Mouse (Mus musculus): ENCODE results near the gene Ifna6.

The Ifna6 gene

DNA sequence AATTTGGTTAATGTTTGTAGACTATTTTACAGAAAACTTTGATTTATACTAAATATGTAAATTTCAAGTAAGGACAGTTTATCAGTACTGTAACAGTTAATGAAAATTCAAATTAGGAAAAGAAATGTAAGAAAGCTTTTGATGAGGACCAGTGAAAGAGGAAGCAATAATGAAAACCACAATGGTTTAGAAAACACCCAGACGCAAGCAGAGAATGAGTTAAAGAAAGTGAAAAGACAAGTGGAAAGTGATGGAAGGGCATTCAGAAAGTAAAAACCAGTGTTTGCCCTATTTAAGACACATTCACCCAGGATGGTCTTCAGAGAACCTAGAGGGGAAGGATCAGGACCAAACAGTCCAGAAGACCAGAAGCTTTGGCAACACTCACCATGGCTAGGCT is 22.5 kb downstream of the Ifna6 start, which contains the start of gene Ifna1:
Ifna1 (plus strand) TSS at position 390 of the 400 bp plus-strand sequence.
- no peak for DNase-seq

DNA sequence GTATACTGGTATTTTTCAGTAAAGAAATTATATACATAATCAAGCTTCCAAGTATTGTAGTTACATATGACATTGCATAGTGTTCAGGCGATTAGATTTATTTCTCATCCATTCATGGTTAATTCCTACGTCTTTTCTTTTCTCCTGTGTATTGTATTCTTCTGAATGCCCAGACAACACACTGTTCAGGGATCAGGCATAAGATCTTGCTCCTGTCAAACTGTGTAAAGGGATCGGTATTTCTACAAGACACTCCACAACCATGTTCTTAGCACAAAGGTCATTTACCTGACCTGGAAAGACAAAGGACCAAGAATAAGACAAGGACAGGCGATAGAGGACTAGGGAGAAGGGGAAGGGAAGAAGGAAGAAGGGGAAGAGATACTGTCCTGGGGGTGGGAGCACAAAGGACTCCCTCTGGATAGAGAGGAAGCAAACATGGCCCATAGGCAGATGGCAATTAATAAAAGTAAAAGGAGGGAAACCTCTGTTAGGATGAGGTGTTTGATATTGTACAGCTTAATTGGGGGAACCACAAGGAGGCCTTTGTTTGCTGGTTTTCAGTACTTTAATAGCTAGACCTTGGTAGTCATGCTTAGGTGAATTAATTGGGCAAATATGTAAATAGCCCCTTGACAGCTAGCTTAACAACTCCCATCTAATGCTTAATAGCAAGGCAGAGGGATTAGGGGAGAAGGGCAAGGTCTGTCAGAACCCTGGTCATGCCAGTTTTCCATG is 24.0 kb downstream of the Ifna6 start:
- peak; percentile 50 for DNase-seq

DNA sequence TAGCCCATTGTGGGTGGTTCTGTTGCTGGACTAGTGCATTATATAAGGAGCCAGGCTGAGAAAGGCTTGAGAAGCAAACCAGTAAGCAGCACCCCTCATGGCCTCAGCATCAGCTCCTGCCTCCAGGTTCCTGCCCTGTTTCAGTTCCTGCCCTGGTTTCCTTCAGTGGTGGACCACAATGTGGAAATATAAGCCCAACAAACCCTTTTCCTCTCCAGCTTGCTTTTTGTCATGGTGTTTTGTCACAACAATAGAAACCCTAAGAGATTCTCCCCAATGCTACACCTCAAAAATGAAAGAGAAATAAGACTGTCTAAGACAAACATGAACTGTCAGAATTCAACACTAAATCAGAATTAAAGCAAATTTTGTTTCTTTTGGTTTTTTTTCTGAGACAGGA is 32.0 kb downstream of the Ifna6 start:
- DNase-seq = no peak

DNA sequence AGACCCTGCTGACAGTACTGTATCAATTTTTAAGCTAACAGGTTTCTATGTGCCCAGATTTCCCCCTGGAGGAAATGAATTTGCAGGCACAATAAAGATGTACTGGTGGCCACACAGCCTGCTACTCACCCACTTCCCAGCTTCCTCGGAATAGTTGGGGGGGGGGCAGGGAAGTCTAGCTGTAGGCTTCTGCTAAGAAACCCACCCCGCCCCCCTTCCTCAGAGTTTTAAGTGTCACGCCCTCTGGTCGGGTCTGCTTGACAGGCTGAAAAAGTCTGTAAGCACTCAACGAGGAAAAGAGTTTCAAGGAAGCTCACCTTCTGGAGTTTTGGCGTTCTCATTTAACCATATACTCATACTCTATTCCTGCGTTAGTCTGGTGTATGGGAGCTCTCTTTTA is 36.1 kb downstream of the Ifna6 start:
- no peak for DNase-seq

DNA sequence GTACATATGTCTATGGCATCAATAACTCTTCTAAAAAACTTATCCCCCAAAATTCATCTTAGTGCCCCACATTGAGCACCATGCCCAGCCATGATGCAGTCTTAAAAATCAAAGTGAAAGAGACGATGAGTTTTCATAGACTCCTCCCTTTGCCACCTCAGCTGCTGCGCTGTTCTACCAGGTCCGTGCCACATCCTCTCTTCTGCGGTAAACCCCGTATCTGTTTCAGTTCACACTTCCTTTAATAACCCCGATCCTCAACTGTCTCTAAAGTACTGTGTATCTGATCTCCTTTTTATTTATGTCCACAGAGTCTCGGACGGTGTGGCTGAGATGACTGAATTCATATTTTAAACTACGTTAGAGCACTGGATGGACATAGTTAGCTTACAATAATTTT is 37.4 kb downstream of the Ifna6 start:
- DNase-seq = no peak

DNA sequence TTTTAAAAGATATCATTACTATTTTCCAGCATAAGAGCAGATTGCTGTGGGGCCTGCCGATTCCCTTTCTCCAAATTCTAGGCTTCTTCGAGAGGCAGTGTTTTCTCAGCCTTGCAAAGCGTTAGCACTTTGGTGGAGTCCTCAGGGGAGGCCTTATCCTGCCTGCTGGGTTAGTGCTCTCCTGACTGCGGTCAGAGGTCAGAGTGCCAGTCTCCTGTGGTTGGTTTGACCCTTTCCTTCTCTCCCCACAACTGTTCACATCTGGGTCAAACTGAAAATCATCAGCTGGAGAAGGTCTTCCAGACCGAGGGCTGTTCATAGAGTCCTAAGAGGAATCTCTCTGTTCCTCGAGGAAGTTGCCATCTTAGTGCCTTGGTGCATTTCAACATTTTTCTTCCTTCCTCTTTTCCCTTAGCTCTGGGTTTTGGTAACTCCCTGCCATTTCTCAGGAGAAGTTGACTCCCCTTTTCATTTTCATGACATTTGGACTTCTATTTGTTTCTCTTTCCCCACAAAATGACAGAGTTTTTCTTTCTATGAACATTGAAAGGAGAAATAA is 37.9 kb downstream of the Ifna6 start:
- no peak for DNase-seq

DNA sequence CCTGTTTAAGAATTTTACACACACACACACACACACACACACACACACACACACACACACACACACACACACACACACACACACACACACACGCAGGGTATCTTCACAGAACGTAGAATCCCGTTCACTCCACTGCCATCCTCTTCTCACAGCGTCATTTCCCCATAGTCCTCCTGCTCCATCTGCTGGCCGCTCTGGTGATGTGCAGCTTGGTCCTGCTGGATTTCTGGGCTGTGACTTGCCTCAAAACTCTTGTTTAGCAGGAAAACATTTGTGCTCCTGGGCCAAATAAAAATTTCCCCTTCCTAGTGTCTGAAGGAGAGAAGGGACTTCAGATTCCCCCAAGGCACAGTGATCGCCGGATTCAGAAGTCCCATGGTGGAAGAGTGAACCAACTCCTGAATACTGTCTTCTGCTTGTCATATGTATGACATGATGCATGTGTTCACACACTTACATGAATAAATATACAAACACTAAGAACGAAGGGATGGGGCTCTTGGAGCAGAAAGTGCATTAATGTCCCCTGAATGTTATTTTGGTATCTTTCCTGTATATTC is 40.2 kb downstream of the Ifna6 start:
- peak; percentile 88 for DNase-seq

DNA sequence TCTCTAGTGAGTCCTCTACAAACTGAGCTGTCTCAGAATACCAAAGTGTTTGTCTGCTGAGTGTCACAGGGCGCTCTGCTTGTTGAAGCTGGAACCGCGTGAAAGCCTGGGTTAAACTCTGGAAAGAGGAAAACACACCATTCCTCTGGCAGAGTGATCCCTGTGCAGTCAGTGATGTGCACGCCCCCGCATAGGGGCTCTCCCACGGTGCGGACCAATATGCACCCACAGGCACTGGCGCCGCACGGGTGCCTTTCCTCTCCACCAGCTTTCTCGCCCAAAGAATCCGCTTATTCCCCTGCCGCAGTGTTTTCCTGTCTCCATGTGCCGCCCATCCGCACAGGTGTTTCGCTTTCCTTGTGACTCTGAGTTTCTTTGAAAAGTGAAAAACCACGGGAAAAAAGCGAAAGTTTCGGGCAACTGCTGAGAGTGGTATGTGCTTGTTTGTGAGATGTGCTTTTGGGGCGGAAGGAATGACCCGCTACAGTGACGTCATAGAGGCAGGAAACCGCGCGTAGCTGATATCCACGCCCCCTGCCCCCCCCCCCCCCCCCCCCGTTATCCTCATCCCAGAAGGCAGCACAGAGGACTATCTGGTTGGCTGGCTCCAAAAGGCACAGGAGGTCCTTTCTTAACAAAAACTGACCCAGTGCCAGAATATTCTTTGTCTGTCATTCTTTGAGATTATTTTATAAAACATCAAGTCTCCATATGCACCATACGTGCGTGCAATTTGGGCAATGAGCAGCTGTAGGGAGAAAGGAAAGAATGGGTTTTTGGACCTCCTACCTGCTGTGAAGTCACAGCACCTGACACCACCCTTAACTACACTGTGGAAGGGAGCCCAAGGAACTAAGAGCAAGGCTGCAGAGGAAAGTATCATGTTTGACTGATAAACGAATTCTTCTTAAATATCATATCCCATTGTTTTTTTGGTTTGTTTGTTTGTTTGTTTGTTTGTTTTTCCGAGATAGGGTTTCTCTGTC is 41.0 kb downstream of the Ifna6 start:
- peak; percentile 76 for DNase-seq

DNA sequence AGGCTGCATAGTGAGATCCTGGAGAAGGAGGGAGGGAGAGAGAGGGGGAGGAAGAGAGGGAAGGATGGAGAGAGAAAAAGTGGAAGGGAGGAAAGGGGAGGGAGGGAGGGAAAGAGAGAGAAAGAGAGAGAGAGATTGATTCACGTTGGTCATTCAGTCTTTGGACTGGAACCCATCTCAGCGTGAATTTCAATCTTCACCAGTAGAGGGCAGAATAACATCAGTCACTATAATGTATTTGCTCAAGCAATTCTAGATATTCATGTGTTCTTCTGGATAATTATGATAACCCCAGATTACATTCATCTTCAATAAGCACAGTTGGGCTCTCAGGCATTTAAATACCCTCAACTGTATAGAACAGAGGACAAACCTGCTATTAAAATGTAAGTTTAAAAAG is 45.5 kb downstream of the Ifna6 start:
- DNase-seq = peak; percentile 73

DNA sequence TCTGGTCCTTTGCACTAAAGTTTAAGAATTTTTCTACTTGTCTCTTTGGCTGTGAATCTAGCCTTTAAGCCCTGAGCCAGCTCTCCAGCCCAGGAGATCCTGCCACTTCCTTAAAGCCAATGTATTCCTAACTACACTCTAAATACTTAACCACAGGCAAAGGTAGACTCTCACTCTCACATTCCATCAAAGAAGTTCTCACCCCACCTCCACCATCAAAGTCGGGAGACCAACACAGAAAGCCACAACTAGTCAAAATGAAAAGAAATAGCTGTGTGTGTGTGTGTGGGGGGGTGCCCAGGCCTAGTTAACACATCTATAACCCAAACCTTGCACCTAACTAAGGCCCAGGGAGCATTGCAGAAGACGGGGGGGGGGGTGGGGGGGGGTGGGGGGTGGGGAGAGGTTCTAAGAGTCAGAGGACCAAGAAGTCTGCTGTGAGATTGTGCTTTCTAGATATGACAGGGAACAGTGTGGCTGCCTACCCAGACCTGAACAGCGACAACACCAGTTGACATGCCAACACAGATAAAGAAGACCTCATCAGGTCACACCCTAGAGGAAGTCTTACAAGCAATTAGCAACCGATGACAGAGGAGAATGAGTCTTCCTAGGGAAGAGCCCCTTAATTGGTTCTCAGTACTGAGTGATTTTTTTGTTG is 48.3 kb downstream of the Ifna6 start:
- DNase-seq = no peak

DNA sequence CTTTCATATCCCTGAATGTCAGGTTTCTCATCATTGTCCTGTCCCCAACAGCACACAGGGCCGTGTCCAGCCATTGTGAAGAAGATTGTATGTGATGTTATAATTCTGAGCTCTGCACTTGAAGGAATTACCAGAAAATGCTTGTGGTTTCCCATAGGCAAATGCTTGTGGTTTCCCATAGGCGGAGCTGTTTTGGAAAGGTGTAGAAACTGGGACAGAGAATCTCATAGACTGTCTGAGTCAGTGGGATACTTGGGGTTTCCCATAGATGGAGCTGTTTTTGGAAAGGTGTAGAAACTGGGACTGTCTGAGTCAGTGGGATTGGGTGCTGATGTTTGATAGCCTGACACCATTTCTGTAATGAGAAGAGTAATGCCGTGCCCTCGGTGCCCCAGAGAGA is 49.3 kb downstream of the Ifna6 start:
- no peak for DNase-seq
